Mouse (Mus musculus): ENCODE measurements around the gene Tbpl1.

Tbpl1 gene

GRCm38 (mm10) chr10:22731272-22732093, at the start of gene Tbpl1:
Tbpl1 (minus strand) TSS chr10:22731938.
- DNase-seq (ENCODE audit: low spot score in 2 of 2), result peak; percentile 96

- DNase-seq (ENCODE audit: low spot score in 2 of 2), result no peak
Observed at GRCm38 (mm10) chr10:22781466-22781865, 49.7 kb upstream of the Tbpl1 start.

- DNase-seq (ENCODE audit: low spot score in 2 of 2), result no peak
Observed at GRCm38 (mm10) chr10:22777939-22778338, 46.2 kb upstream of the Tbpl1 start.

- no peak for DNase-seq (ENCODE audit: low spot score in 2 of 2)
Observed at GRCm38 (mm10) chr10:22776007-22776698, 44.4 kb upstream of the Tbpl1 start.

GRCm38 (mm10) chr10:22775456-22775855, 43.7 kb upstream of the Tbpl1 start:
- no peak for DNase-seq (ENCODE audit: low spot score in 2 of 2)

GRCm38 (mm10) chr10:22774626-22775025, 42.9 kb upstream of the Tbpl1 start:
- no peak for DNase-seq (ENCODE audit: low spot score in 2 of 2)

GRCm38 (mm10) chr10:22754240-22754639, 22.5 kb upstream of the Tbpl1 start:
- DNase-seq (ENCODE audit: low spot score in 2 of 2), result no peak

- no peak for DNase-seq (ENCODE audit: low spot score in 2 of 2)
Observed at GRCm38 (mm10) chr10:22751175-22751682, 19.5 kb upstream of the Tbpl1 start.

- peak in 1 of 2 experiments; percentile 41 for DNase-seq (ENCODE audit: low spot score in 2 of 2)
Observed at GRCm38 (mm10) chr10:22746334-22747322, 14.9 kb upstream of the Tbpl1 start.

- DNase-seq (ENCODE audit: low spot score in 2 of 2), result no peak
Observed at GRCm38 (mm10) chr10:22745922-22746321, 14.2 kb upstream of the Tbpl1 start.

- DNase-seq (ENCODE audit: low spot score in 2 of 2), result peak in 1 of 2 experiments; percentile 18
Observed at GRCm38 (mm10) chr10:22732181-22732580, 443 bp upstream of the Tbpl1 start.

GRCm38 (mm10) chr10:22730992-22731271, 806 bp downstream of the Tbpl1 start:
- no peak for DNase-seq (ENCODE audit: low spot score in 2 of 2)

- no peak for DNase-seq (ENCODE audit: low spot score in 2 of 2)
Observed at GRCm38 (mm10) chr10:22730266-22730991, 1.3 kb downstream of the Tbpl1 start.

- DNase-seq (ENCODE audit: low spot score in 2 of 2), result no peak
Observed at GRCm38 (mm10) chr10:22728257-22728656, 3.5 kb downstream of the Tbpl1 start.

GRCm38 (mm10) chr10:22726295-22726694, 5.4 kb downstream of the Tbpl1 start:
- DNase-seq (ENCODE audit: low spot score in 2 of 2), result peak in 1 of 2 experiments; percentile 50

GRCm38 (mm10) chr10:22725166-22725565, 6.6 kb downstream of the Tbpl1 start:
- DNase-seq (ENCODE audit: low spot score in 2 of 2), result peak in 1 of 2 experiments; percentile 14

GRCm38 (mm10) chr10:22720781-22721529, 10.8 kb downstream of the Tbpl1 start:
- DNase-seq (ENCODE audit: low spot score in 2 of 2), result peak in 1 of 2 experiments; percentile 34

GRCm38 (mm10) chr10:22718475-22718874, 13.3 kb downstream of the Tbpl1 start:
- DNase-seq (ENCODE audit: low spot score in 2 of 2), result no peak

- DNase-seq (ENCODE audit: low spot score in 2 of 2), result peak; percentile 27 to 67
Observed at GRCm38 (mm10) chr10:22714520-22714919, 17.2 kb downstream of the Tbpl1 start.

GRCm38 (mm10) chr10:22712955-22713354, 18.8 kb downstream of the Tbpl1 start:
- DNase-seq (ENCODE audit: low spot score in 2 of 2), result no peak
